Mouse (Mus musculus): ENCODE results near the gene Cdk2ap2. TPM values are rescaled to one million over a fixed set of nuclear protein-coding genes. Genes with fewer than 3 reads are reported as not detected.

Cdk2ap2 gene
- polyA plus RNA-seq, 1 experiment from 2014 or later, result 116 TPM

DNA sequence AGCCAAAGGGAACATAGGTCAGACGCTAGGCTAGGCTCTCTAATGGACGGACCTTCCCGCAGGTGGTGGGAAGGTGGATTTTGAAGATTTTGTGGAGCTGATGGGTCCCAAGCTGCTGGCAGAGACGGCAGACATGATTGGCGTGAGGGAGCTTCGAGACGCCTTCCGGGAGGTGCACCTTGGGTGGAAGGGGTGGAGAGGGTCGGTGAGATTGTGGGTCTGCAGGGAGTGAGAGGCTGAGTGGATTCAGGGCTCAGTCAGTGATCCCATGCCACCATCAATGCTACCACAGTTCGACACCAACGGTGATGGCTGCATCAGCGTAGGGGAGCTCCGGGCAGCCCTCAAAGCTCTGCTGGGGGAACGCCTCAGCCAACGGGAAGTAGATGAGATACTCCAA is 10.8 kb upstream of the Cdk2ap2 start:
- H3K27me3 ChIP-seq (ENCODE audit: control insufficient read depth, insufficient read depth, low read length), result no peaks in the 10 kb centered on the region
- no peak overlapping the region for H3K4me3 ChIP-seq (ENCODE audit: low read length)
- H3K36me3 ChIP-seq (ENCODE audit: control insufficient read depth, insufficient read depth, low read length), result no peaks in the 10 kb centered on the region
- no peaks in the 10 kb centered on the region for H3K9me3 ChIP-seq (ENCODE audit: control insufficient read depth, low read length)
- no peak overlapping the region for H3K4me2 ChIP-seq (replicated peaks; ENCODE audit: low read depth, low read length)
- ATAC-seq (ENCODE audit: low FRiP score, low TSS enrichment), result no peak
- no peak overlapping the region for H3K27ac ChIP-seq (ENCODE audit: low read depth, low read length)
- WGBS, result 93% methylated on average over 15 of the region's 15 CpGs
- no peak overlapping the region for H3K9ac ChIP-seq (ENCODE audit: low read depth, low read length)
- no peaks in the 10 kb centered on the region for H3K4me1 ChIP-seq (ENCODE audit: control insufficient read depth, insufficient read depth, low read length)

- H3K27me3 ChIP-seq (ENCODE audit: control insufficient read depth, insufficient read depth, low read length), result no peaks in the 10 kb centered on the region
- no peaks in the 10 kb centered on the region for H3K36me3 ChIP-seq (ENCODE audit: control insufficient read depth, insufficient read depth, low read length)
- no peak for ATAC-seq (ENCODE audit: low FRiP score, low TSS enrichment)
- no peak overlapping the region for H3K9ac ChIP-seq (ENCODE audit: low read depth, low read length)
- H3K4me3 ChIP-seq (ENCODE audit: low read length), result no peak overlapping the region
- 86% methylated on average over 5 of the region's 5 CpGs for WGBS
- no peak overlapping the region for H3K4me2 ChIP-seq (replicated peaks; ENCODE audit: low read depth, low read length)
- no peaks in the 10 kb centered on the region for H3K9me3 ChIP-seq (ENCODE audit: control insufficient read depth, low read length)
- no peaks in the 10 kb centered on the region for H3K4me1 ChIP-seq (ENCODE audit: control insufficient read depth, insufficient read depth, low read length)
- H3K27ac ChIP-seq (ENCODE audit: low read depth, low read length), result no peak overlapping the region
Measured at GRCm38 (mm10) chr19:4087090-4087489, 9.9 kb upstream of the Cdk2ap2 start.

DNA sequence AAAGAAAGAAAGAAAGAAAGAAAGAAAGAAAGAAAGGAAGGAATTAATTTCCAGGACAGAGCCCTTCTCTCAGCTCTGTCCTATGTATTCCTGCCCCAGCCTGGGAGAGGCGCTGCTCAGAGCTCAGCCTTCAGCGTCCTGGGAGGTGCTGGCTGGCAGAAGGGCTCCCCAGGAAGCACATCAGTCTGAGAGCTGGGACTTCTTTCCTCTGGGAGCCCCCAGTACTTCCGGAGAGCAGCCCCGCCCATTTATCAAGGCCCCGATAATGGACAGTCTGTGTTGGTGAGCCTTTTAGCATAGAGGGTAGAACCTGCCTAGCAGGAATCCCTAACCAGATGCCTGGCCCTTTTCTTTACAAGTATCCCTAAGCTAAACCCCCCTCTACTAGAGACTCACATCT is 8.8 kb upstream of the Cdk2ap2 start:
- Histone ChIP-seq H3K9ac (ENCODE audit: low read depth, low read length) (no peak overlapping the region), H3K27ac (ENCODE audit: low read depth, low read length) (no peak overlapping the region), H3K4me3 (ENCODE audit: low read length) (no peak overlapping the region), H3K27me3 (ENCODE audit: control insufficient read depth, insufficient read depth, low read length) (no peaks in the 10 kb centered on the region), H3K4me1 (ENCODE audit: control insufficient read depth, insufficient read depth, low read length) (no peaks in the 10 kb centered on the region), H3K4me2 (replicated peaks; ENCODE audit: low read depth, low read length) (no peak overlapping the region), H3K36me3 (ENCODE audit: control insufficient read depth, insufficient read depth, low read length) (no peaks in the 10 kb centered on the region), H3K9me3 (ENCODE audit: control insufficient read depth, low read length) (no peaks in the 10 kb centered on the region)
- no peak for ATAC-seq (ENCODE audit: low FRiP score, low TSS enrichment)
- WGBS, result 37% methylated on average over 5 of the region's 5 CpGs

DNA sequence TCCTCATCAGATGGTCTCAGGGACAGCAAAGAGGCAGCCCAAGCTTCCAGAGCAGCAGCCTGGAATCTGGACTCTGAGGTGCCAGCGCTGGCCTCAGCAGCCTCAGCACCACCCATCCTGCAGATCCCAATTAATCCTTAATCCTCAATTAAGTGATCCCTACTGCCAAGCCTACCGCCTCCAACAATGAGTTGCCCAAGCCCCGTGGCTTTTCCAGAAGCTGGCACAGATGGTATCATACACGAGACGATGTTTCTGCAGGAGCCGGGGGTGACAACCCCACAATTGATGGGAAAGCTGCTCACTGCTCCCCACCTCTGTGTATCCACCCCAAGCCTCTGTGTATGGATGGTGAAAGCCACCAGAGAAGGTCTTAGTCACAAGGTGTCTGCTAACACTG is 7.9 kb upstream of the Cdk2ap2 start:
- H3K4me3 ChIP-seq (ENCODE audit: low read length), result no peak overlapping the region
- H3K4me2 ChIP-seq (replicated peaks; ENCODE audit: low read depth, low read length), result no peak overlapping the region
- no peaks in the 10 kb centered on the region for H3K9me3 ChIP-seq (ENCODE audit: control insufficient read depth, low read length)
- H3K27ac ChIP-seq (ENCODE audit: low read depth, low read length), result no peak overlapping the region
- 77% methylated on average over 6 of the region's 6 CpGs for WGBS
- ATAC-seq (ENCODE audit: low FRiP score, low TSS enrichment), result no peak
- no peaks in the 10 kb centered on the region for H3K27me3 ChIP-seq (ENCODE audit: control insufficient read depth, insufficient read depth, low read length)
- no peak overlapping the region for H3K9ac ChIP-seq (ENCODE audit: low read depth, low read length)
- no peaks in the 10 kb centered on the region for H3K4me1 ChIP-seq (ENCODE audit: control insufficient read depth, insufficient read depth, low read length)
- no peaks in the 10 kb centered on the region for H3K36me3 ChIP-seq (ENCODE audit: control insufficient read depth, insufficient read depth, low read length)

- Histone ChIP-seq H3K36me3 (ENCODE audit: control insufficient read depth, insufficient read depth, low read length) (no peaks in the 10 kb centered on the region), H3K9ac (ENCODE audit: low read depth, low read length) (no peak overlapping the region), H3K4me1 (ENCODE audit: control insufficient read depth, insufficient read depth, low read length) (no peaks in the 10 kb centered on the region), H3K27me3 (ENCODE audit: control insufficient read depth, insufficient read depth, low read length) (no peaks in the 10 kb centered on the region), H3K9me3 (ENCODE audit: control insufficient read depth, low read length) (no peaks in the 10 kb centered on the region), H3K27ac (ENCODE audit: low read depth, low read length) (no peak overlapping the region), H3K4me3 (ENCODE audit: low read length) (no peak overlapping the region), H3K4me2 (replicated peaks; ENCODE audit: low read depth, low read length) (no peak overlapping the region)
- 93% methylated on average over 3 of the region's 3 CpGs for WGBS
- no peak for ATAC-seq (ENCODE audit: low FRiP score, low TSS enrichment)
Measured at GRCm38 (mm10) chr19:4090446-4090845, 6.5 kb upstream of the Cdk2ap2 start.

DNA sequence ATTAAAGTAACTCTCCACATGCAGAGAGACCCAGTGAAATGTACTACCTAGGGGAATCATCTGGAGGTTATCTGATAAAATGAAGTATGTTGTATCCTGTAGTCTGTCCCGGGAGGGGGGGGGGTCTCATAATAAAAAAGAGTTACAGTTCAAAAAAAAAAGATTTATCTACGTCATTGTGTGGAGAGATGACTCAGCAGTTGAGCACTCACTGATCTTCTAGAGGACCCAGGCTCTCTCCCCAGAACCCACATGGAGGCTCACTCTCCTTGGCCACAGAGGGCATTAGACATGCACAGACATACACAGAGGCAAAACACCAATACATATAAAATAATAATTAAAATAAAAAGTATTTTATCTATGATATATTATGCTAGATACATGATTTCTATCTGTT is 5.6 kb upstream of the Cdk2ap2 start:
- no peak overlapping the region for H3K9ac ChIP-seq (ENCODE audit: low read depth, low read length)
- H3K9me3 ChIP-seq (ENCODE audit: control insufficient read depth, low read length), result no peaks in the 10 kb centered on the region
- H3K4me2 ChIP-seq (replicated peaks; ENCODE audit: low read depth, low read length), result no peak overlapping the region
- 62% methylated on average over 2 of the region's 2 CpGs for WGBS
- H3K27ac ChIP-seq (ENCODE audit: low read depth, low read length), result no peak overlapping the region
- no peaks in the 10 kb centered on the region for H3K4me1 ChIP-seq (ENCODE audit: control insufficient read depth, insufficient read depth, low read length)
- no peak for ATAC-seq (ENCODE audit: low FRiP score, low TSS enrichment)
- H3K36me3 ChIP-seq (ENCODE audit: control insufficient read depth, insufficient read depth, low read length), result no peaks in the 10 kb centered on the region
- no peaks in the 10 kb centered on the region for H3K27me3 ChIP-seq (ENCODE audit: control insufficient read depth, insufficient read depth, low read length)
- no peak overlapping the region for H3K4me3 ChIP-seq (ENCODE audit: low read length)

DNA sequence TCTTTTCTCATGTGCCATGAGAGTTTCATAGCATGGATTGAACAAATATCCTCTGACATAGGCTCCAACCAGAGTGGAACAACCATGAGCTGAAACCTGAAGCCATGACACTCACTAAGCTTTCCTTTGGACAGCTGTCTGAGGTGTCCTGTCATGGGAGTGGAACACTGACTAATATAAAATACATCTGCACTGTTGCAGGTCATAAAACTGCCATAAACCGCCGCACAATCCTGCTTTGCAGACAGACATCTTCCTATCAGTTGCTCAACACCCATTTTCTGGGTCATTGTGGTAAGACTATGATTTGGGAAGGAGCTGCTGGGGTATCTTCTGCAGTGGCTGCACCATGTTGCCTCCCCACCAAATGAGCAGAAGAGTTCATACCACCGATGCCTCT is 4.2 kb upstream of the Cdk2ap2 start:
- Histone ChIP-seq H3K9ac (ENCODE audit: low read depth, low read length) (no peak overlapping the region), H3K27me3 (ENCODE audit: control insufficient read depth, insufficient read depth, low read length) (no peaks in the 10 kb centered on the region), H3K27ac (ENCODE audit: low read depth, low read length) (no peak overlapping the region), H3K4me3 (ENCODE audit: low read length) (no peak overlapping the region), H3K9me3 (ENCODE audit: control insufficient read depth, low read length) (no peaks in the 10 kb centered on the region), H3K4me2 (replicated peaks; ENCODE audit: low read depth, low read length) (no peak overlapping the region), H3K36me3 (ENCODE audit: control insufficient read depth, insufficient read depth, low read length) (no peaks in the 10 kb centered on the region), H3K4me1 (ENCODE audit: control insufficient read depth, insufficient read depth, low read length) (peaks cover 2% of the 10 kb centered on the region; the same call in 1 of the 2 replicates)
- 50% methylated on average over 3 of the region's 3 CpGs for WGBS
- no peak for ATAC-seq (ENCODE audit: low FRiP score, low TSS enrichment)

- no peak for ATAC-seq (ENCODE audit: low FRiP score, low TSS enrichment)
- Histone ChIP-seq H3K9me3 (ENCODE audit: control insufficient read depth, low read length) (no peaks in the 10 kb centered on the region), H3K36me3 (ENCODE audit: control insufficient read depth, insufficient read depth, low read length) (no peaks in the 10 kb centered on the region), H3K4me1 (ENCODE audit: control insufficient read depth, insufficient read depth, low read length) (peaks cover 12% of the 10 kb centered on the region; the same call in 1 of the 2 replicates), H3K4me3 (ENCODE audit: low read length) (no peak overlapping the region), H3K4me2 (replicated peaks; ENCODE audit: low read depth, low read length) (no peak overlapping the region), H3K27me3 (ENCODE audit: control insufficient read depth, insufficient read depth, low read length) (no peaks in the 10 kb centered on the region), H3K9ac (ENCODE audit: low read depth, low read length) (no peak overlapping the region), H3K27ac (ENCODE audit: low read depth, low read length) (no peak overlapping the region)
- 45% methylated on average over 7 of the region's 7 CpGs for WGBS
Measured at GRCm38 (mm10) chr19:4093772-4094171, 3.2 kb upstream of the Cdk2ap2 start.

DNA sequence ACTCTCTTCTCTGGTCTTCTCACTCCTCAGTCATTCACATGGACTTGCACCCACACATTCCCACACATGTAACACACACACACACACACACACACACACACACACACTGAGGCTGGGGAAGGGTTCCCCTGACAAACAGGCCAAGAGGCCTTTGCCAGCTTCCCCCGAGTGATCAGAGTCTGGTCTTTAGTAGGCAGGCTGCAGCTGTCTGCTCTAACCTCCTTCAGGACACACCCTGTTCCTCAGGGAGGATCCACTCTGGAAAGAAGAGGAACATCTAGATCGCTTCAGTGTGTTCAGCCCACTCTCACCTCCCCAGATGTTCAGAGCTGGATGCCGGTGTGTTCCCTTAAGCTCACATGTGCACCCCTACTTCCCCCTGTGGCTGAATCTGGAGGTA is 2.6 kb upstream of the Cdk2ap2 start:
- H3K4me1 ChIP-seq (ENCODE audit: control insufficient read depth, insufficient read depth, low read length), result peaks cover 15% of the 10 kb centered on the region; the same call in 1 of the 2 replicates
- no peak for ATAC-seq (ENCODE audit: low FRiP score, low TSS enrichment)
- H3K4me2 ChIP-seq (replicated peaks; ENCODE audit: low read depth, low read length), result no peak overlapping the region
- 73% methylated on average over 3 of the region's 3 CpGs for WGBS
- H3K9me3 ChIP-seq (ENCODE audit: control insufficient read depth, low read length), result no peaks in the 10 kb centered on the region
- no peaks in the 10 kb centered on the region for H3K27me3 ChIP-seq (ENCODE audit: control insufficient read depth, insufficient read depth, low read length)
- no peak overlapping the region for H3K27ac ChIP-seq (ENCODE audit: low read depth, low read length)
- H3K36me3 ChIP-seq (ENCODE audit: control insufficient read depth, insufficient read depth, low read length), result no peaks in the 10 kb centered on the region
- no peak overlapping the region for H3K9ac ChIP-seq (ENCODE audit: low read depth, low read length)
- no peak overlapping the region for H3K4me3 ChIP-seq (ENCODE audit: low read length)

Measured in kidney, embryonic 14.5 days (tissue).